Mouse (Mus musculus) Patski (cell line): ENCODE results near the gene BC107364. TPM values are rescaled to one million over a fixed set of nuclear protein-coding genes. Genes with fewer than 3 reads are reported as not detected.
"Not testable (repeated sequence)": the region's sequence is repeated elsewhere in the genome, so short reads cannot be mapped to it uniquely, and the experiment has no call there.

Experiments
- ATAC-seq: fragments of 100-300 bp; one replicate; pipeline ENCODE4 v1.8.0; 2021
- CTCF ChIA-PET: fragments of 350-600 bp; sonication (Branson Sonifier 250); formaldehyde crosslinking; loops from one replicate; lab custom pipeline; 2022; ENCODE audit warnings: inconsistent platforms; lab: Charles Lee
- POLR2A ChIA-PET: fragments of 350-600 bp; sonication (Branson Sonifier 250); formaldehyde crosslinking; loops from one replicate; lab custom pipeline; 2022; ENCODE audit warnings: antibody characterized with exemption, inconsistent platforms; lab: Charles Lee
- DNase-seq: peaks from one replicate; pipeline ENCODE4 v3.0.0-alpha.2; 2011; ENCODE audit warnings: low read depth, low spot score
- H3K27me3 ChIP-seq: fragments of 371-371 bp; one replicate; pipeline ENCODE4 v1.5.1; 2021
- CTCF ChIP-seq: fragments of 100-300 bp; IDR thresholded peaks from one replicate; pipeline ENCODE4 v1.5.1; 2021
- in situ Hi-C: fragments of 300-500 bp; cut with MboI; formaldehyde crosslinking; loops from 3 replicates; pipeline ENCODE4 v1.11.1; 2018; ENCODE audit warnings: low pct_unique_long_range_greater_than_20kb, mixed read lengths
- polyA plus RNA-seq: library from polyadenylated mRNA; unstranded; gene quantifications from one replicate; pipeline ENCODE4 v1.2.3, GENCODE M21; 2021

Gene BC107364
- polyA plus RNA-seq = not detected

DNA sequence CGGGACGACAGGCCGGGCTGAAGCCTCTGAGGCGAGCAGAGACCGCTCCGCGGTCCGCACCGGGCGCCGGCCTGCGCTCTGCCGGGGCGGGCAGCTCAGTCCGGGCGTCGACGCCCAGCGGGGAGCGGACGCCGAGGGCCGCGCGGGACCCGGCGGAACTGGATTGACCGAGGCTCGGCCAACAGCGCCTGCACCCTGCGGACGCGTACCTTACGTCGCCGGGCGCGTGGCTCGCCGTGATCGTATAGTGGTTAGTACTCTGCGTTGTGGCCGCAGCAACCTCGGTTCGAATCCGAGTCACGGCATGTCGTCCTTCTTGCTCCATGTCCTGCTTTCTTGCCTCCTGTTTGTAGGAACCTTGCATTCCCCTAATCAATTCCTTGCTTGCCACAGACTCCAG, at the start of gene BC107364:
TSS of gene BC107364 (minus strand) at position 45 of the 400 bp plus-strand sequence.
- CTCF ChIA-PET, H3K27me3 ChIP-seq, ATAC-seq, in situ Hi-C loops, POLR2A ChIA-PET, DNase-seq: not testable (repeated sequence)

DNA sequence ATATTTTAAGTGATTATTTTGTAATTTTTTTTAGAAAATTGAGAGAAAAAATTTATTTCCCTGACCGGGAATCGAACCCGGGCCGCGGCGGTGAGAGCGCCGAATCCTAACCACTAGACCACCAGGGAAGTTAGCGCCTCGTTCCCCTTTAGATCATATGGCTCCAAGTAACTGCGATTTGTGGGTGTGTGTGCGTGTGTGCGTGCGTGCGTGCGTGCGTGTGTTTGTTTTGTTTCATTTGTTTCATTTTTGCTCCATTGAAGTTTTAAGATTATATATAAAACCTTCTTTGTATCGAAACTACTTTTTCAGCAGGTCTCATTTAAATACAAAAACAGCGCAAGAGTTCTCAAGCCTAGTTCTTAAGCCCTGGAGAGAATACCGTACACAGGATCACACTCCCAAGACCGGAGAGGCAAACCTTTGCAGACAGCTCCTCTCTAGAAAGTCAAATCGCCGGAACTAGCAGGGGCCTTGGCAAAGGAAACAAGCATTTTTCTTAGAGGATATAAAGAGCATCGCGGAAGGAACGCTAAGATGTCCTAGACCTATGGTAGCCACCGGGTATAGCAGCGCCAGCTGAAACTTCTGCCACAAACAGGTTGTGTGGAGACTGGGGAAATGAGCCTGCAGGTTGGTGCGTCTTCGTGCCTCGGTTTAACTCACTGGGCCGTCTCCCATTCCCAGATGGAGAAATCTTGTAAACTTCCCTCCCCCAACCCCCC, 49.4 kb upstream of the BC107364 start:
- ATAC-seq = peak; percentile 8
- no peak for TF ChIP-seq CTCF
- in situ Hi-C loops = loop anchor here (10.0 kb wide), 2 partner anchors 177 to 217 kb away; no protein-coding TSS in a partner anchor
- H3K27me3 ChIP-seq = no peaks in the 10 kb centered on the region
- DNase-seq = peak; percentile 63
- ChIA-PET POLR2A (interaction anchor here (0.9 to 2.0 kb wide), 4 partner anchors 14 to 222 kb away, joined by 3 to 5 read pairs (median 4); partner anchors contain the start of genes Hfe2 and Txnip), CTCF (interaction anchor here (1.1 to 3.5 kb wide), 9 partner anchors 15 to 218 kb away, joined by 3 to 14 read pairs (median 7); partner anchors contain the start of gene Gm16253)

DNA sequence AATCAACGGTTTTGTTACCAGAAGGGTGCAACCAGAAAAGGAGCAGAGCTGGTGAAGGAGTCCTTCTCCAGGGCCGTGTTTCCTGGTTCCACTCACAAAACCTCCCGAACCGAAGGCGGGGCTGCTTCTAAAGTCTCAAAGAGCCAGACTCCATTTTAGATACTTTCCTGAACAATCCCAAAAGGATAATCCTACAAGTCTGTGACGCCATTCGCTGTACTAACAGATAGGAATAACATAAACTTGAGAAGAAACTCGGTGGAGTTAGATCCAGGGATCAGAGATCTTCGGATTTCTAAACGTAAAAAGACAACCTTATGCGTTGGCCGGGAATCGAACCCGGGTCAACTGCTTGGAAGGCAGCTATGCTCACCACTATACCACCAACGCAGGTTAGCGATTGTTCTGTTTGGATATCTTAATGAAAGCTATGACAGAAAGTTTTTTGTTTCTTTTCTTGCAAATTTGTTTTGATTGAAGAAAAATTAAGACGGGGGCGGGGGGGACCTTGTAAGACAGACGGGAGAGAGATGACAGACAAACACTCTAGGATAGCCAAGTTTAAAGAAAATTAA, 48.7 kb upstream of the BC107364 start:
- no peak for TF ChIP-seq CTCF
- H3K27me3 ChIP-seq = no peaks in the 10 kb centered on the region
- ChIA-PET CTCF (interaction anchor here (0.7 to 3.5 kb wide), 8 partner anchors 15 to 213 kb away, joined by 3 to 14 read pairs (median 4); no protein-coding TSS in a partner anchor), POLR2A (interaction anchor here (0.9 to 2.0 kb wide), 3 partner anchors 14 to 222 kb away, joined by 3 to 5 read pairs (median 4); partner anchors contain the start of gene Txnip)
- DNase-seq (peak; percentile 79), ATAC-seq (peak; percentile 48)
- in situ Hi-C loops = loop anchor here (10.0 kb wide), 2 partner anchors 176 to 216 kb away; no protein-coding TSS in a partner anchor

DNA sequence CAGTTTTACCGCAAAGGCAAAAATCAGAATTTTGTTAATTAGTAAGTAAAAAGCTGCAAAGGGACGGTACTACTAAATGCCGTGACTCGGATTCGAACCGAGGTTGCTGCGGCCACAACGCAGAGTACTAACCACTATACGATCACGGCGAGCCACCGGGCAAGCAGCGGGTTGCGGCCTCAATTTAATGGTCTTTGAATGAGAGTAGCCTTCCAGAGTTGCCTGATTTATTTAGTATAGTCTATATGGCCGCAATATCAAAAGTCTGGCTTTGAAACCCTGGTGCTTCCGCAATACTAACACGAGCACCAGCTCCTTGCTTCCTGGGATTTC, 48.1 kb upstream of the BC107364 start:
- CTCF ChIA-PET = interaction anchor here (0.7 to 3.5 kb wide), 5 partner anchors 42 to 212 kb away, joined by 3 to 10 read pairs (median 4); no protein-coding TSS in a partner anchor
- H3K27me3 ChIP-seq = no peaks in the 10 kb centered on the region
- TF ChIP-seq CTCF = no peak
- DNase-seq (peak; percentile 93), ATAC-seq (peak; percentile 55)
- POLR2A ChIA-PET = interaction anchor here (2.0 kb wide), 1 partner anchor 57 kb away, joined by 5 read pairs; the partner anchor contains the start of gene Txnip
- in situ Hi-C loops = loop anchor here (10.0 kb wide), 2 partner anchors 175 to 215 kb away; no protein-coding TSS in a partner anchor

DNA sequence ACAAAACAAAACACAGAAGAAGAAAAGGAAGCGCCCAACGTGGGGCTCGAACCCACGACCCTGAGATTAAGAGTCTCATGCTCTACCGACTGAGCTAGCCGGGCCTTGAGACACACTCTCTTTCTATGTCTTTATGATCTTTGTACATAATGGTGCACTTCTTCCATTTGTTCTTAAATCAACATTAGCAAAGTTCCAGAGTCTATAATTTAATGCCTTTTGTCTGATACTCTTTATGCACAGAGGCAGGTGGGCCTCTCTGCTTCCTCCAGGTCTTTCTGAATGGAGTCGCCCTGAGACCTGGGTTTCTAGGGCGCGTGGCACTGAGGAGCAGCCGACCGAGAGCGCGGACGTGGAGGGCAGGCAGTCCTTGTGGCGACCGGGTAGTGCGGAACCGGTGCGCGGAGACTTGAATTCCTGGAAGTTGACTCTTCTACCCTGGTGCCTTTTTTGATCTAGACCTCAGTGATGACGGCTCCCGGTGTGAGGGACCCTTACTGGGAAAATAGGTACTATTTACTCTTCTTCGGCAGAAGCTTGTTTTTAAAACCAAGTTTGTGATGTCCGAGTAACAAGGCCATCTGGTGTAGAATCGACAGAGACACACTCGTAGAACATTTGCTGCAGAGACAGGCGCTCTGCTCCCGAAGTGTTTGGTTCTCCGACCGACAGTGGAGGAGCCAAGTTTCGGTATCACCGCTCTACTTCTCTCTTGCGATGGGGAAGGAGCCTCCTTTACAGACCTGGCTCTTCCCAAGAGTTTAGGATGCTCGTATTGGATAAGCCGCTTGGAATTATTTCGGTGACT, 47.6 kb upstream of the BC107364 start:
- H3K27me3 ChIP-seq = no peaks in the 10 kb centered on the region
- DNase-seq (peak; percentile 65), ATAC-seq (peak; percentile 55)
- in situ Hi-C loops = loop anchor here (10.0 kb wide), 2 partner anchors 175 to 215 kb away; no protein-coding TSS in a partner anchor
- POLR2A ChIA-PET = interaction anchor here (0.6 to 2.0 kb wide), 2 partner anchors 58 to 1342 kb away, joined by 3 to 5 read pairs; partner anchors contain the start of gene Txnip
- CTCF ChIA-PET = interaction anchor here (1.2 to 3.5 kb wide), 3 partner anchors 81 to 212 kb away, joined by 3 to 10 read pairs (median 4); no protein-coding TSS in a partner anchor
- no peak for TF ChIP-seq CTCF

DNA sequence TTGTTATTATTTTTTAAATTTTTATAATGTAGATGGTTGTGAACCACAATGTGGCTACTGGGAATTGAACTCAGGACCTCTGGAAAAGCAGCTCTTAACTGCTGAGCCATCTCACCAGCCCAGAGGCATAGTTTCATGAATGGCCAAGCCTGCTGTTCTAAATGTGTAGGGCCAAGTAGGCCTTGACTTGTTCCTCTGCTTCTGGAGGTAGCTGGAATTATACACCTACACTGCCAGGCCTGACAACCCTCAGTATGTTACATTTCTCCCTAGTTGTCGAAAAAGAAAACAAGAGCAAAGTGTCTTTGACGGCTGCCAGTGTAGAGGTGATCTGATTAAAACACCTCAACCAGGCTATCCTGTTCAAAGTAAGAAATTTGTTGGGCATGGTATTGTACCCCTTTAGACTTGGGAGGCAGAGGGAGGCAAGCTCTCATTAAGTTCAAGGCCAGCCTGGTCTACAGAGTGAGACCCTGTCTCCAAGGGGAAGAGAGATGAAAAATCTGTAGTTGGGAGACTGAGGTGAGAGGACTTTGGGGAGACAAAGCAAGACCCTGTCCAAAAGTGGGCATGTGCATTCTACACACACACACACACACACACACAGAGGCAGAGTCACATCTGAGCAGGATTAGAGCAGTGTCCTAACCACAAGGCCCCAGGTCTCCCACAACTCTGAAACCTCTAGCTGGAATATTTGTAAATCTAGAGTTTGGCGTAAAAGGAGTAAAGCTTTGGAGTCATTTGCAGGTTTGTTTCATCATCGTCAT, 46.6 kb upstream of the BC107364 start:
- POLR2A ChIA-PET = no interaction called here
- in situ Hi-C loops = no loop called here
- no peak for DNase-seq
- CTCF ChIA-PET = no interaction called here
- no peak for TF ChIP-seq CTCF
- ATAC-seq = no peak
- H3K27me3 ChIP-seq = no peaks in the 10 kb centered on the region

DNA sequence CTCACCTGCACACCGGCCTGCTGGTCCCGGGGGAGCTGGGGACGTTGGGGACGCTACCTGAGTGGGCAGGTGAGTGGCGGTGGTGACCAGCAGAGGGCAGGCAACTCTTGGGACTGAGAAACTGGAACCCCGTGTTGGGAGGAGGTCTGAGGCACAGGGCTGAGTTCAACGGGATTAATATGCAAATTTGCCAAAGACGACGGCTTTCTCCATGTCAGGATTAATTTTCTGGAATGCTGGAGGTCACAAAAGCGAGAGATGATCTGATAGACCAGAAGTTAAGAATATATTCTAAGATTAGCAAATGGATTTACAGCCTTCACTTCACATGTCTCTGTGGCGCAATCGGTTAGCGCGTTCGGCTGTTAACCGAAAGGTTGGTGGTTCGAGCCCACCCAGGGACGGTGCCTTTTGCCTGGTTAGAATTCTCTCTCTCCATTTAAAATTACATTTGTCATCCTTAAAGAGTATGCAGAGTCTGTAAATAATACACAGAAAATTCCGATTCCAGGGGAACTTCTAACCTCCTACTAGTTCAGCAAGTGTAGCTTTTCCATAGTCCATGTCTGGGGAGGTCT, 45.4 kb upstream of the BC107364 start:
- ChIA-PET POLR2A (no interaction called here), CTCF (no interaction called here)
- H3K27me3 ChIP-seq = no peaks in the 10 kb centered on the region
- TF ChIP-seq CTCF = peak; percentile 87
- DNase-seq (no peak), ATAC-seq (no peak)
- in situ Hi-C loops = no loop called here

DNA sequence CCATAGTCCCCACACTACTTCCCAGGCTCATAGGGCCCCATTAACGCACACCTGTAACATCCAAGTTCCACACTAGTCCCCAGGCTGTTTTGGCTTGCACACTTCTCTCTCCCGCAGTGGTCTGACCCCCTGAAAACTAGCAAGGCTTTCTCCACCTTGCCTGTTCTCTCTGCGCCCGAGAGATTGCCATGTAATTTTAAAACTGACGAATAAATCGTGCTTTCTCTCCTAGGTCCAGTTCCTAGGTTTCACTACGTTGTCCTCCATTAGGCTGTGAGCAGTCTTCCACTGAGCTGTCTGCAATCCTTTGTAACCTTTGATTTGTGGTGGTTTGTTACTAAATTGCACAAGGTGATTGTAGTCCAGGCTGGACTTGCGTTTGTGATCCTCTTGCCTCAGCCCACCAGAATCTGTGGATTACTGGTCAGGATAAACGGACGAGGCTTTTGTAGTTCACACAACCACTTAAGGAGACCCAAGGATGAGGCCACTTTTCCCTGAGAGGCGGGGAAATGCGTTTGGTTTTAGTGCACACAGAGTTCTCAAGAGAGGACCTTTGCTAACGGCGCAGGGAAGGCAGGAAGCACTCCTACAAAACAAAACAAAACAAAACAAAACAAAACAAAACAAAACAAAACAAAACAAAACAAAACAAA, 44.6 kb upstream of the BC107364 start:
- H3K27me3 ChIP-seq, DNase-seq, CTCF ChIA-PET, ATAC-seq, POLR2A ChIA-PET, in situ Hi-C loops: not testable (repeated sequence)

DNA sequence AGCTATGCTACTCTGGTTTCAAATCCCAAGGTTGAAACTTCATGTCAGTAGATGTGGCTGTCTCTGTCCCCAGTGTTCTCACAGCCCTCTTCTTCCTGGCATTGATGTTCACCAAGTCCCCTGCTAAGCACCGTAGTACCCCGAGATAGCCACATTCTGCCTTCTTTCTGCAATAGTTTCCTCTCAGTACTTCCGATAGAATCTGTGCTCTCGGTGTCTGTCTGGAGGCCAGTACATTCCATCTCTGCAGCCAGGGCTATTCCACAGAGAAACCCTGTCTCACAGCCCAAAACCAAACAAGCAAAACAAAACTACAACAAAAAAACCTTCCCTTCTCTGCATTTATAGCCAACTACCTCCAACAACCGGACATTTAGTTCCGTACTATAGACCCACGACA, 44.1 kb upstream of the BC107364 start:
- ChIA-PET POLR2A (no interaction called here), CTCF (no interaction called here)
- DNase-seq = no peak
- no peak for ATAC-seq
- H3K27me3 ChIP-seq = no peaks in the 10 kb centered on the region
- in situ Hi-C loops = no loop called here
- TF ChIP-seq CTCF = no peak
